Mouse (Mus musculus): Measurements from ENCODE around the gene Adgrf3. TPM values are rescaled to one million over a fixed set of nuclear protein-coding genes. Genes with fewer than 3 reads are reported as not detected.
A peak's percentile ranks its signal among the peaks of the same experiment; 100 is the strongest.
"Not testable (repeated sequence)": the region's sequence is repeated elsewhere in the genome, so short reads cannot be mapped to it uniquely, and the experiment has no call there.

Gene Adgrf3
- not detected for total RNA-seq (2022)

DNA sequence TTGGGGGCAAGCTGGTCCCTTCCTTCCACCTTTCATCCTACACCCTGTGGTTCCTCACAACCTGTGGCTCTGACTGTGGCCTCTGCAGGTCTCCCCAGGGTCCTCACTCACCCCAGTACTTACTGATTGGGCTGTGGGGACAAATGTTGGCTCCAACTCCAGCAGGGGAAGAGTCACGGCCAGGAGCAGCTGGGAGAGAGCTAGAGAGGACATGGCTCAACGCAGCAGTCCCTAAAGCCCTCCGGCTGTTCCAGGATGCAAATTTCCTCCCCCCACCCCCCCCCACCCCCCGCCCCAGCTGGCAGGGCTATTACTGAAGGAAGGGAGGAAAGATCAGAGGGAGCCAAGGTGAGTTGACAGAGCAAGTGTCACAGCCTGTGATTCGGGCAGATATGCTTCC lies at the start of gene Adgrf3:
Adgrf3 (minus strand) TSS at position 230 of the 400 bp plus-strand sequence.
- DNase-seq = no peak

DNA sequence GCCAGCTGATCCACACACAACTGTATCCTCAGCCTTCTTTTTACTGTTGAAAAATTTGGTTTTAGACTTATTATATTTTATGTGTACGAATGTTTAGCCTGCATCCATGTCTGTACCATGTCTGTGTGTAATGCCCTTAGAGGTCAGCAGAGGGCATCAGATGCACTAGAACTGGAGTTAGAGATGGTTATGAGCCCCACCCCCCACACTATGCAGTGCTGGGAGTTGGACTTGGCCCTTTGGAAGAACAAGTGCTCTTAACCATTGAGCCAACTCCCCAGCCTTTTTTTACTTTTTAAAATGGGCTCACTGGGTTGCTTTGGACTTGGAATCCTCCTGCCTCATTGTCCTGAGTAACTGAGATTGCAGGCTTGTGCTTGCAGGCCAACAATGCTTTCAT lies 42.1 kb upstream of the Adgrf3 start:
- DNase-seq = no peak

DNA sequence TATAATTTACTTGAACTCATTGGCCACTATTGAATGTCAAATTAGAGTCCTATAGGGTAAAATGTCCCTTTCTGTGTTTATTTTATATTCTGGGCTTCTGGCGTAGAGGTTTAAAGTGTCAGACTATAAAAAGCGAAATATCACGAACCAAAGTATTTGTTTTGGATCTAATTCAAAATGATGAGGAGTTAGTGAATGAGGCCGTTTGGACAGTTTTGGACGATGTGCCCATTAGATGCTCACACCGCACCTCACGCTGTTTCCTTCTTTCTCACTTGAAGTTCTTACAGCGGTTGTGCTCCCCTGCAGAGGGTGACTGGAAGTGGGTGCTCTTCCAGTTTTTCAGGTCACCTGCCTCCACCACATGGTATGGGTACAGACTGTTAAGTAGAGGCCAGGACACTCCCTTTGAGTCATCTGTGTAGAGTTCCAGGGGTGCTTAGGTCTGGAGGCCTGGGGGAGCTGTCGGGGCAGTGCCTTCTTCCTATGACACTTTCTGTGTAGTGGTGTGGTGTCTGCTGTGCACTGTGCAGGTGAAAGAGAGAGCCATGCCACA lies 40.4 kb upstream of the Adgrf3 start:
- DNase-seq = no peak

DNA sequence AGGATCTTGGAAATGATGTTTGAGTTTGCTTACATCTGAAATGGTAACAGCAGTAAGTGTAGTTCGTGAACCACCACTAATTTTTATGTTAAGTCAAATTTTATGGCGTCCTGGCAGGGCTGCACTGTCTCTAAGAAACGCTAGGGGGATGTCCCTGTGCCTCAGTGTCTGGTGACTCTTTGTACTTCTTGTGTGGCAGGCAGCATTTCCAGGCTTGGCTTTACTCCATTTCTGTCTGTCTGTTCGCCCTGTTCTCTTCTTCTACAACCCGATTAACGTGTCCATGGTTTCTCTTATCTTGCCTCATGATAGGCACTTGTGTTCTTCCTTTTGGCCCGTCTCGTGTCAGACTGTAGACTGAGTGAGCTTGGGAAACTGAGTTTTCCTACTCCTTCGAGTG lies 38.2 kb upstream of the Adgrf3 start:
- no peak for DNase-seq

DNA sequence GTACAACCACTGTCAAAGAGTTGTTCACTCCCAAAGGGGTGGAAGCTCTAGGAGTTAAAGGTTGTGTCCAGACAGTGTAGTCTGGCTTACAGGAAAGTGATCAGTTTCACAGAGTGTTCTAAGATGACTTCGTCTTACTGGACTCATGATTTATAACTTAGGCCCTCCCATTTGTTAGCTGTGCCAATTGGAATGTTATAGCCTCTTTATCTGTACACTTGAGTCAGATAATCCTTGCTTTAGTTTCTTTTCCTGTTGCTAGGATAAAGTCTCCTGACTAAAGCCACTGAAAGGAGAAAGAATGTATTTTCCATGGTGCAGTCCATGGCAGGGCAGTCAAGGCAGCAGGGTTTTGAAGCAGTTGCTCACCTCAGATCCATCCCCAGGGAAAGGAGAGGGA lies 36.9 kb upstream of the Adgrf3 start:
- DNase-seq = no peak

DNA sequence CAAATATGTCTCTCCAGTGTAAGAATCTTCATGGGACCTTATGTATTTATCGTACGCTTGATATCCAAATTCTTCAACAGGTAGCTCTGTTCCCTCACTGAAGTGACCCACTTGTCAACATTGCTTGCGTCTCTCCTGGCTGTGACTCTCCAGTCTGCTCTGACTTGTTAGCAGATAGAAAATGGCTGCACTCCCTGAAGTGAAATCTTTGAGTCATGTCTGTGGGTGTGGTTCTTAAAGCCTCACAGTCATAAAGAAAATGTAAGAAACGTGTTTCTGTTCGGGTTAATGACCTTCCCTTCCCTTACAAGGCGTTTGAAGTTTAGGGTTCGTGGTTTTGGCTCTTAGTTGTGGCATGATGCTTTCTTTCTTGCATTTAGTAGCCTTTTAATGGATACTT lies 35.0 kb upstream of the Adgrf3 start:
- DNase-seq = no peak

DNA sequence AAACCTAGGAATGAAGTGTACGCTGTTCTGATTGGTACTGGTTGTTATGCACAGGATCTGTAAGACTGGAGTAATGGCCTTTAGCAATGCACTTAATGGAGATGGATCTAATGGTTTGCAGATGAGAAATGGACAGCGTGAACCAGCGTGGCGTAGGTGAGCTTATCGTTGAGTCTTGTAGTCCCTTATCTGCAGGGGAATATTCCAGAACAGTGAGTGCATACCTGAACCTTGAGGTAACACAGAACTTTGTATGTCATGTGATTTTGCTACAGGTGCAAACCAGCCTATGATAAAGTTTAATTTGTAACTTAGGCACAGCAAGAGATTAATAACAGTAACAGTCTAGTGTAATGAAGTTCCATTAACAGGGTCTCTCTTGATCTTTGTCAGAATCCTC lies 33.0 kb upstream of the Adgrf3 start:
- no peak for DNase-seq

DNA sequence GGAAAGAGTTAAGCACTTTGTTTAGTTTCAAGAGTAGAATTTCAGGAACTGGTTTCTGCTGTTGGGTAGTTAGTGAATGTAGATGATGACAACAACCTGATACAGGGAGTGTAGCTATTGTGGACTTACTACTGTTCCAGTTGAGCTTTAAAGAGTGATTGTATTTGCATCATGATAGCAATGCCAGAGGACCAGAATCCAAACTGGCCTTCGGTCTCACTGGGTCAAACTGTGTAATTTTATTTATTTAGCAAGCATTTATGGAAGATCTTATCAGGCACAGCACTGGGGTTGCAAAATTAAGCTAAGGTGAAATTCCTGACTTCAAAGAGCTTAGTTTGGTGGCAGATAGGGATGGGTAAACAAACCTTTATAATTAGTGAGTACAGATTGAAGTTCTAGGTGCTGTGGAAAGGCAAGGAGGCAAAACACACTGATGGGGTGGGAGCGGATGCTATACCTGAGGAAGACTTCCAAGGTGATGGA lies 30.2 kb upstream of the Adgrf3 start:
- DNase-seq = no peak

DNA sequence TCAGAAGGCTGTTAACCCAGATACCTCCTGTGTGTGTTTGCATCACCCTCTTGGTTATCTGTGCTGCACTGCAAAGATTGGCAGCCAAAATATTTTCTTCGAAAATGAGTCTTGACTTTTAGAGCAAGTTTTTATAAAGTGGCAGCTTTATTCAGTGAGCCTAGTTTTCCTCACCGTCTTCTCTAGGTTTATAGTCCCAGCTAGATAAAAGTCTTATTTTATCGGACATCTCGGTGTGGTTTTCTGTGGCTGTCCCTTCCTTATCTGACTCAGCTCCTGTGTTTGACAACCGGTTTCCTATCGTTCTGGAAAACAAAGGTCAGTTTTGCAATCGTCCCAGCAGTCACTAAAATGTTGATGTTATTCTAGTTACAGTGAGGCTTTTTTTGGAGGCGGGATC lies 28.5 kb upstream of the Adgrf3 start:
- DNase-seq = no peak

DNA sequence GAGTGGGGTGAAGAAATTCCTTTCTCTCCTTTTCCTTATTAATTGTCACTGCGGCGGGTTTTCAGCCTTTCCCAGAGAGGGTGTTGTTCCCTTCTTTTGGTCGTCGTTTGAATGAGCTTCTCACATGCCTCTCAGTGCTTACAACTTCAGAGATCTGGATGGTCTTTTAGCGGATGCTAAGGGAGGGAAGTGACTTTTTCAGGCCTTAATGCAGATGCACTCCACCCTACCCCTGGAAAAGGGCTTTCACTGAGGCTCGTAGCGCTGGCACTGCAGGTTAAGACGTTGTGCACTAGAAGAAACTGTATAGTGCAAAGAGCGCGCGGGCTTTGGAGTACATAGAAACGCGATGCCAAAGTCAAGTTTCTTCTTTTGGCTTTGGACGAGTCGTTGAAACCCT lies 27.5 kb upstream of the Adgrf3 start:
- no peak for DNase-seq

DNA sequence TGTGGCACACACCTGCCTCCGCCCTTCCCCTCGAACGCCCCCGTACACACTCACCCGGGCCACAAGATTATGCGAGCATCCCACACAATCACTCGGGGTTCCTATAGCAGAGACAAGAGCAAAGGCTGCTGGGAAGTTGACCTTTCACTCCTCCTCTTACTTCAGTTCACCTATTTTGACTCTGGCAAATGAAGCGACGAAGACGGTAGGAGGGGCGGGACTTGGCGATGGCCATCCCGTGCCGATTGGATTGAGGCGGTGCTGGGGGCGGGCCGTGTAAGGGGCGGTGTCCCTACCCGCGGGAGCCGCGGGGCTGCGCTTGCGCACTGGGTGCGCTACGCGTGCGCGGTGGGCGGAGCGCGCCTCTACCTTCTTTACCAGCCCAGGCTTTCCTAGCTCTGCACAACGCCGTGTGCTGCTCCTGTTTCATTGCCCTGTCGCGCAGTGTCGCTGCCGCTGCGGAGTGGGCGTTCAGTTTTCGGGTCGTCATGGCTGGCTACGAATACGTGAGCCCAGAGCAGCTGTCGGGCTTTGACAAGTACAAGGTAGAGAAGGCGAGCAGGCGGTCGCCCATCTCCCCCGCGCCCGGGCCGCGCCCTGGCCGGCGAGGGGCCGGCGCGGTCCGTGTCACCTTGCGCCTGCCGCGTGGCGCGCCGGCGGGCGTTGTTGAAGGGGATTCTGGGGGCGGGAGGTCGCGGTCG lies 26.9 kb upstream of the Adgrf3 start, which contains the start of gene Selenoi:
Selenoi (plus strand) TSS at position 311 of the 701 bp plus-strand sequence.
- DNase-seq = peak; percentile 99

DNA sequence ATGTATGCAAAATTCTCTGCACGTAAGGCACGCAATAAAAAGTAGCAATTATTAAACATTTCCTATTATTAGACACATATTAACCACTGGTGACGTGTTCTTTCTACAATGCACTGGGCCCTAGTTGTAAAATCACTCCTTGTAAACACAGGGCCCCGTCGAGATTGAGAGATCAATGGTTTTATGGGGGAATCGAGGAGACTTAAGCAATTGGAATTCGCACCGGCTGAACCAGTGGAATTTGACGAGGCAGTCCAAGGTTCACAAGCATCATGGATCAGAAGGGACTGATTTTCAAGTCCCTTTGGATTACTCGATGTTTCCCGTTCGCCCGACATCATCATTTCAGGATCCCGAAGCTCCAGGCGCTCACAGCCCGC lies 26.4 kb upstream of the Adgrf3 start:
- DNase-seq = no peak

DNA sequence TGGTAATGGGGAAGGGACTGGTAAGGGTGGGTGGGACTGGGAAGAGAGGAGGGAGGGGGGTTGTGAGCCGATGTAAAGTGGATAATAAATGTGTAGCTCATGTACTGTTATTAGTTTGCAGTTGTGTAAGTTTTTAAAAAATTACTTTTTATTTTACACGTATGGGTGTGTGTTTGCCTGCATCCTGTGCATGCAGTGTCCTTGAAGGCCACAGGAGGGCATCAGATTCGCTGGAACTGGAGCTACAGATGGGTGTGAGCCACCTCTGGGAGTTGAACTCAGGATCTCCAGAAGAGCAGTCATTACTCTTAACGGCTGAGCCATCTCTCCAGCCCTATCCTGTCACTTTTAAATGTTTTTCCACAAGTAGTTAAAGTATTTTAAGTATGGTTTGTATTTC lies 25.4 kb upstream of the Adgrf3 start:
- DNase-seq = no peak

DNA sequence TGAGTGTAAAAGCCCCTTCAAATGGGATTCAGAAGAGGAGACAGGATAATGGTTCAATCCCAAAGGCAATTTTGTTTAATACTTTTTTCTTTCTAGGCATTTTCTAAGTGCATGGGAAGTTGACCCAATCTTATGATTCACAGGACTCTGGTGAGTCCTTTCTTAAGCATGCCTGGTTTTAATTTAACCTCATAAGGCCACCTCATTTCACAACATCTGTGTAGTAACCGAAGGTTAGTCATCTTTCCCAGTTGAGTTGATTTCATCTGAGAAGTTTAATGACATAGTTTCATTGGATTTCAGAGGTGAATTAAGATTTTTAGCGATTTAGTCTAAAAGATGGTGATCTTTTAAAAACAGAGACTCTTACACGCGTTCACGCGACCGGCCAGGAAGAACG lies 17.2 kb upstream of the Adgrf3 start:
- no peak for DNase-seq

DNA sequence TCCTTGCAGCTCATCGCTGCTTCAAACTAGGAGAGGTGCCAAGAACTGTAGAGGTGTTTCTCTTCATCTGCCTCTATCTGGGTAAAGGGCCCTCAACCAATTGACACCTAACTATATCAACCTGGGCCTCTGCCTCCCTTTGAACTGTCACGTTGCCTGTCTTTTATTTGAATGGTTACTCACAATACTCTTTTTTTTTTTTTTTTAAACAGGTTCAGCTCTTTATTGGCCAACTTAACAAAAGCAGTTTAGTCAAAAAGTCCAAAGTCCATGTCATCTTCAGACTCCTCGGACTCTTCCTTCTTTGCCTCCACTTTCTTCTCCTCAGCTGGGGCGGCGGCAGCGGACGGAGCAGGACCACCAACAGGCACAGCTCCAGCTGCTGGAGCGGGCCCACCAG lies 15.1 kb upstream of the Adgrf3 start:
- DNase-seq = no peak

DNA sequence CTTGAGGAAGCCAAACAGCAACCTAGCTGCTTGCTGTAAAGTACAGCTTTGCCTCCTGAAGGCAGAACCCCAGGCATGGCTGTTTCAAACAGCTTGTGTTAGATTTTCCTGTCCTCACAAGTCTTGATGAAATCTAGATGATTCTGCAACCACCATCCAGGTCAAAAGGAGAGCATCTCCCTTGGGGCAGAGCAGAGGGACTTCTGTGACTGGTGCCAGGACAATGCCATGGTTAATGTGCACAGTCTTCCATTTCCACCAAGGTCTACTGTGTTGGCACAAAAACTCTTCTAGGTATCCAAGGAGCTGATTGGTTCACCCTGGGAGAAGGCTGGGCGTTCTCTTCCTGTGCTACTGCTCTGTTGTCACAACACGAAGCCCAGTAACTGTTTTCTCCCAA lies 14.2 kb upstream of the Adgrf3 start:
- DNase-seq = no peak

DNA sequence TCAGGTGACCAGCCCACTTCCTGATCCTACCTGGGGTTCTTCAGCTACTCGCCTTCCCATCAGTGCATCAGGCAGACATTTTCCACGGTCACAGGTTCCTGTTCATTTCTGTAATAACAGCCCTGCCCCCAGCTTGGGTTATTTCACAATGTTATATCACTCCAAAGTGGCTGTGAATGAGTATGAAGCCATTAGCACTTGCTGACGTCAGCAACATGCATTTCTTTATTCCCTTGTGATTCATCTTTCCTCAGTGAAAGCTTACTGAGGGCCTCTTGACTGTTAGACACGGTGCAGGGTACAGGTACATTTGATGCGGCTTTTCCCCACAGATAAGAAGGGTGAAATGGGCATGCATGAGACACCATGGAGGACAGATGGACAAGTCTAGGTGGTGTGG lies 10.4 kb upstream of the Adgrf3 start:
- no peak for DNase-seq

DNA sequence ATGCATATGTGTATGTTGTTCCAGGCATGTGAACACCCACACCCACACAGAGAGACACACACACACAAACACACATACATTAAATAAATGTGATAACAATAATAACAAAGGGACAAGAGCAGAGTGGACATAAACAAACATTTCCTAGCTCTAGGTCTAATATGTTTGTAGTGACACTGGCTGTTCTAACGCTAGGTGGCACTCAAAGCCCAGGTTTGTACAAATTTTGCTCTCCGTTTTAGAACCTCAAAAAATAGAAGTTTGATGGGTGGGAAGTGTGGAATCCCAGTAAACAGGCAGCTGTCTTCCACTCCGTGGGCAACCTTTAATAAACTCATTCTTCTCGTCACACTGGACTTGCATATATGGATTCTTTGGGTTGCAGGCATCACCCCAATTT lies 9.4 kb upstream of the Adgrf3 start:
- no peak for DNase-seq

DNA sequence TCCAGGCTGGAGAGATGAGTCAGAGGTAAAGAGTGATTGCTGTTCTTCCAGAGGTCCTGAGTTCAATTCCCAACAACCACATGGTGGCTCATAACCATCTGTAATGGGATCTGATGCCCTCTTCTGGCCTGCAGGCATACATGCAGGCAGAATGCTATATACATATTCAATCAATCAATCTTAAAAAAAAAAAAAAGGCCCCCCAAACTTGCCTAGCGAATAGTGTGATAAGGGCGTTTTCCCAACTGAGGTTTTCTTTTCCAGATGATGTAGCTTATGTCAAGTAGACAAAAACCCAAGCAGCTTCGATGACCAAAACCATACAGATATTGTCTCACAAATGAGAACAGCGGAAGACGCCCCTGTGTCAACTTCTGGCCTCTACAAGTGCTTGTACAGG lies 5.2 kb upstream of the Adgrf3 start:
- not testable (repeated sequence) for DNase-seq

DNA sequence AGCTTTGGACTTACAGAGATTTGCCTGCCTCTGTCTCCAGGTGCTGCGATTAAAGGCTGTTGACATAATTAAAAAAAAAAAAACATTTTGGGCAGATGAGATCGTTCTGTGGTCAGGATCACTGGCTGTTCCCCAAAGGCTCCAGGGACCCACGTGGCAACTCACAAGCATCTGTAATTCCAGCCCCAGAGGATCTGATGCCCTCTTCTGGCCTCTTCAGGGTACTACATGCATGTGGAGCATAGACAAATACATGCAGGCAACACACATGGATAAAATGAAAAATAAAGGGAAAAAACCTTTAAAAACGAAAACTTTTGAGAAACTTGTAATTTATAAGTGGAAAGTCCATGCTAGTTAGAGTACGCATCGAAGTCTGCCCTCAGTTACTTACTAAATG lies 1.8 kb upstream of the Adgrf3 start:
- no peak for DNase-seq

DNA sequence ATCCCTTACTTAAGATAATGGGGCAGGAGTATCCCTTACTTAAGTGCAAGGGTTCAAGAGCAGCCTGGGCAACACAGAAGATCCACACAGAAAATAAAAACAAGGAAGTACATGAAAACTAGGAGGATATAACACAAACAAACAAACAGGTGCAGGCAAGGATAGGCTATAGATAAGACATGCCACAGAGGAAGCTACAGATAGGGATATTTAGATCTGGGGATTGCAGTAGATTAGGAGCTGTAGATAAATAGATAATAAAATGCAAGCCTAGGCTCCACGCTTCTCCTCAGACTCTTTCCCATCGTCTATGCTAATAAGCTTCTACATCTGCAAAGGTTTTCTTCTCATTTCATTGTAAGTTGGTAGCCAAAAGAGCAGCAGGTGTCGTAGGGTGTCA lies 488 bp downstream of the Adgrf3 start:
- DNase-seq = no peak

DNA sequence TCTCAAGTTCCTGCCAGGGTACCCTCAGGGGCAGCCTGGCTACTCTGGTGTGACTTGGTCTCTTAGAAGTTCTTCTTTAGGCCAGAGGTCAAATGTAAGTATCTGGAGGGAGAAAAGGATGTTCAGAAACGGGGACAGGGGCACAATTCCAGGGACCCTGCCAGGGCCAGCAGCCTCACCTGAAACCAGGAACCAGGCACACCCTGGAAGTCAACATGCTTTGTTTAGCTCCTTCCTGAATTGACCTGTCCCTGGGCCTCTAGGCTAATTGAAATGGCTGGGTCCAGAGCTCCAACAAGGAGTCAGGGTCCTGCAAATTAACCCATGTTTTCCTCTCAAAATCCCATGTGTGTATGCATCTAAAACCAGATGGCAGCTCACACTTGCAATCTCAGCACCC lies 1.1 kb downstream of the Adgrf3 start:
- DNase-seq = no peak

DNA sequence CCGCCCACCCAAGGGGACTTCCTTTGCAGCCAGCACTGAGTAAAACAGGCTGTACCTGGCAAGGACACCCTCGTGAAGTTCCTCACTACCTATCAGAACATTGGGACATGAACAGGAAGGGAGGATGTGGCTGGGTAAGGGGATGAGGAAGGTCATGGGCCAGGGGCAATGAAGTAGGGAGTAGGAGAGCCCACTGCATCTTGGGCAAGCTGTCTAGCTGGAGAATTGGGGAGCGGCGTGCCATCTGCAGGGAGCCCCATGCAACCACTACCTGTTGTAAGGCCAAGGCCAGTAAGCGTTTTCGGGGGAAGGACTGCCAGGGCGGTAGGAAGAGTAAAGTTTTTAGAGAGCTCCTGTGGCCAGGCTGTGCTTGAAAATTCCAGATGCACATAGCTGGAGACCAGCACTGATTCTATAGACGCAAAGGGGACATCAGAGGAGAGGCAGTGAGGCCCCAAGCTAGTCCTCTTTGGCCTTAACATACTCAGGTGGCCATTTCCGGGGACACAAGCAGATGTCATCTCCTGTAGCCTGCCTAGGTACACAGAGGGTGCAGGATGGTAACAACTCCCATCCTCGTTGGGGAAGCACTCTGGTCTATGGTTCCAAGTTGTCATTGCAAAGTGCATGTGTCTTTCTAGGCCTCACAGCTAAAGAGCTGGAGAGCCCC lies 2.2 kb downstream of the Adgrf3 start:
- no peak for DNase-seq

DNA sequence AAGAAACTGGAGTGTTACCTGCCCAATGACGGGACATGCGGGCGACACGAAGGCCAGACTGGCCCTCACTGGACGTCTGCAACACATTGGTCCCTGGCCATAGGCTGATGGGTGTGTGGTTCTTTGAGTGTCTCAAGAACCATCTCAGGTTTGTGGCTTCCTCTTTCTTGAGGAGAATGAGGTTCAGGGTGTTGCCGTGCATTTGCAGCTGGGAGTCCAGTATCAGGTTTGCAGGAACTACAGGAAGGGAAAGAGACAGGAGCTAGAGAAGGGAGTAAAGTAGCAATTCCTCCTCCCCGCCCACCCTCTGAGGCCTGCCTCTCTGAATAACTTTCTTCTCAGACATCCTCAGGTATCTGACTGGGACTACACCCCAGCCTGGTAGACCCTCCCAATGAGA lies 3.3 kb downstream of the Adgrf3 start:
- no peak for DNase-seq

Data from adrenal gland, adult 8-10 months (tissue).